In genomic region chr4:123331326-123331725, GRCm38 (mm10) we compare ENCODE assay signal across 36 mouse cellular contexts. TPM values are rescaled to one million over a fixed set of nuclear protein-coding genes. Genes with fewer than 3 reads are reported as not detected.
"Had no signal": no experiment of that assay in that cellular context is flagged by ENCODE, and none has a peak within 500 bp of the region (broad histone marks: within the 10 kb centered on the region; RNA-seq: fewer than 3 reads in every experiment).

No protein-coding gene starts in this region.

- H3K4me3 ChIP-seq: limb, embryonic 10.5 days; limb, embryonic 12.5 days; limb, embryonic 13.5 days; limb, embryonic 15.5 days; liver, embryonic 12.5 days; liver, embryonic 13.5 days; liver, embryonic 15.5 days; lung, embryonic 15.5 days; midbrain, embryonic 10.5 days; midbrain, embryonic 12.5 days; midbrain, embryonic 13.5 days; midbrain, embryonic 15.5 days; myocyte; neural tube, embryonic 12.5 days had no signal

- H3K4me1 ChIP-seq: limb, embryonic 15.5 days; liver, embryonic 12.5 days; liver, embryonic 13.5 days; liver, embryonic 15.5 days; lung, embryonic 15.5 days; midbrain, embryonic 10.5 days; midbrain, embryonic 12.5 days; midbrain, embryonic 13.5 days; midbrain, embryonic 15.5 days; neural tube, embryonic 12.5 days had no signal

- H3K9me3 ChIP-seq: limb, embryonic 10.5 days; limb, embryonic 15.5 days; liver, embryonic 12.5 days; liver, embryonic 13.5 days; liver, embryonic 15.5 days; lung, embryonic 15.5 days; midbrain, embryonic 10.5 days; midbrain, embryonic 13.5 days; midbrain, embryonic 15.5 days; neural tube, embryonic 12.5 days had no signal

- ATAC-seq: liver, embryonic 12.5 days; liver, postnatal 0 days; lung, postnatal 0 days; midbrain, embryonic 13.5 days; midbrain, embryonic 15.5 days; midbrain, embryonic 16.5 days had no signal

- H3K9ac ChIP-seq: limb, embryonic 12.5 days; limb, embryonic 13.5 days; limb, embryonic 15.5 days; liver, embryonic 12.5 days; liver, embryonic 13.5 days; liver, embryonic 14.5 days; liver, embryonic 15.5 days; liver, postnatal 0 days; lung, embryonic 14.5 days; lung, embryonic 15.5 days; midbrain, embryonic 12.5 days; midbrain, embryonic 13.5 days; midbrain, embryonic 15.5 days; neural tube, embryonic 12.5 days had no signal

- H3K4me2 ChIP-seq: limb, embryonic 12.5 days; limb, embryonic 13.5 days; limb, embryonic 15.5 days; liver, embryonic 11.5 days; liver, embryonic 12.5 days; liver, embryonic 13.5 days; liver, embryonic 15.5 days; lung, embryonic 14.5 days; lung, embryonic 15.5 days; midbrain, embryonic 11.5 days; midbrain, embryonic 12.5 days; midbrain, embryonic 13.5 days; midbrain, embryonic 15.5 days; neural tube, embryonic 12.5 days had no signal

- H3K27me3 ChIP-seq: limb, embryonic 13.5 days; limb, embryonic 15.5 days; liver, embryonic 13.5 days; liver, embryonic 15.5 days; lung, embryonic 15.5 days; midbrain, embryonic 15.5 days; neural tube, embryonic 12.5 days had no signal

- H3K36me3 ChIP-seq: limb, embryonic 10.5 days; limb, embryonic 12.5 days; limb, embryonic 13.5 days; limb, embryonic 15.5 days; liver, embryonic 12.5 days; liver, embryonic 13.5 days; liver, embryonic 15.5 days; lung, embryonic 15.5 days; midbrain, embryonic 10.5 days; midbrain, embryonic 12.5 days; midbrain, embryonic 13.5 days; midbrain, embryonic 15.5 days; neural tube, embryonic 12.5 days had no signal

- DNase-seq: left cerebral cortex, postnatal 4 days; liver; liver, embryonic 13.5 days; liver, postnatal 0 days; lung, adult 18-20 months; lung, adult 2 months; lung, embryonic 14.5 days; lung, postnatal 10 days; lung, postnatal 14 days; lung, postnatal 36 days; lung, postnatal 4 days; midbrain, embryonic 14.5 days had no signal

- H3K27ac ChIP-seq: limb, embryonic 10.5 days; limb, embryonic 12.5 days; limb, embryonic 13.5 days; limb, embryonic 15.5 days; liver, embryonic 12.5 days; liver, embryonic 13.5 days; liver, embryonic 14.5 days; liver, embryonic 15.5 days; lung, embryonic 15.5 days; macrophage; midbrain, embryonic 10.5 days; midbrain, embryonic 12.5 days; midbrain, embryonic 13.5 days; midbrain, embryonic 15.5 days; neural tube, embryonic 12.5 days had no signal

RNA-seq across cellular contexts. Expression of gene Oxct2a, which starts 7.9 kb away (rescaled TPM):
- polyA plus RNA-seq: limb, embryonic 10.5 days; limb, embryonic 11.5 days; limb, embryonic 12.5 days; limb, embryonic 13.5 days; liver, adult 2 months; liver, embryonic 15.5 days; liver, embryonic 16.5 days; liver, postnatal 0 days; lung, adult 2 months; lung, embryonic 14.5 days; lung, embryonic 15.5 days; lung, embryonic 16.5 days; lung, postnatal 0 days; macrophage; midbrain, embryonic 10.5 days; midbrain, embryonic 11.5 days; midbrain, embryonic 12.5 days; midbrain, embryonic 13.5 days; midbrain, embryonic 14.5 days; midbrain, embryonic 16.5 days; neural tube, embryonic 11.5 days; neural tube, embryonic 12.5 days had no signal

RNA-seq across cellular contexts. Expression of gene Bmp8a, which starts 11.7 kb away (rescaled TPM):
- polyA plus RNA-seq: liver, adult 2 months; macrophage; midbrain, embryonic 15.5 days had no signal
